Mouse (Mus musculus) testis, adult 2 months (tissue): ENCODE results near the gene Susd2.

ENCODE experiments used
- CTCF ChIP-seq: fragments of 200-500 bp; IDR thresholded peaks from 2 replicates; pipeline ENCODE4 v1.5.1; 2012; ENCODE audit warnings: low read depth, mild to moderate bottlenecking, inconsistent platforms, low read length, moderate library complexity; ENCODE audit not compliant: control insufficient read depth, insufficient read depth, insufficient replicate concordance
- POLR2A ChIP-seq: fragments of 200-500 bp; IDR thresholded peaks from 2 replicates; pipeline ENCODE4 v1.6.1; 2012; ENCODE audit warnings: low read depth, mild to moderate bottlenecking, inconsistent platforms, low read length, moderate library complexity; ENCODE audit not compliant: control insufficient read depth

GRCm38 (mm10) chr10:75661381-75661780 is 17.6 kb upstream of the Susd2 start:
- TF ChIP-seq POLR2A: no peak
- no peak for TF ChIP-seq CTCF
